Mouse (Mus musculus) adrenal gland, adult 18-20 months (tissue): Measurements from ENCODE around the gene Pex16. TPM values are rescaled to one million over a fixed set of nuclear protein-coding genes. Genes with fewer than 3 reads are reported as not detected.
"Not testable (repeated sequence)": the region's sequence is repeated elsewhere in the genome, so short reads cannot be mapped to it uniquely, and the experiment has no call there.

Source experiments
- DNase-seq, 2 experiments: peaks; one replicate each; pipeline ENCODE4 v3.0.0; 2021 to 2022; ENCODE audit warnings: low spot score in 2 of 2
- total RNA-seq, 2 experiments: library from RNA; stranded (reverse); gene quantifications; 1 replicate in 1 of 2; 2 replicates in 1 of 2; pipeline ENCODE4 v1.2.3; 2021

The Pex16 gene
- total RNA-seq, 2 experiments from 2014 or later = 90.6 to 183 TPM

DNA sequence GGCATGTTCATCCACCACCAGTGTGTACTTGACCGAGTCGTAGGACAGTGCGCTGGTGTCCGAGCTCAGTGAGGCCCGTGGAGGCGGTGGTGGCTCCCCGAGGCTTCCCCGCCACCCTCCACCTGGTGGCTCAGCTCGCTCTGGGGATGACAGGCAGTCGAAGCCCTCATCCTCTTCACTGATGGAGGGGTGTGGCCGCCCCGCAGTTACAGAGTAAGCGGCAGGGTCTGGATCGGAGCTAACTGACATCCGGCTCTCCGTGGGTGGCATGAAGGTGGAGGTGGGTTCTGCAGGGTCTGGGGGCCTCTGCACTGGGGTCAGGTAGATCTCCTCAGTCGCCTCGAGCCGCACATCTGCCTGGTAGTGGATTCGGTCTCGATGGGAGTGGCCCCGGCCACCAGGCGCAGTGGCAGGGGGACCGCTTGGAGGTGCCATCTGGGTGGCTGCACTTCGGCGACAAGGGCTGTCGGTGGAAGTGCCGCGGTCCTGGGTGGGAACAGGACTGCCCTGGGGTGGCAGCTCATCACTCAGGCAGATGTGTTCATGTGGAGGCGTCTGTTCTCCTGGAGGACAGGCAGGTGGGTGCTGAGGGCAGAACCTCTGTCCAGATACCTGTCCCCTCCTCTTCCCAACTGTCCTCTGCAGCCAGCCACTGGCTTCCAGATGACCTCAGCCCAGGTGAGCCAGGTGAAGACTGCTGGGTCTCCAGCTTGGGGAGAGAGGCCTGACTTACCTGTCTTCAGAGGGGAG is 12.5 kb downstream of the Pex16 start:
- DNase-seq = no peak

DNA sequence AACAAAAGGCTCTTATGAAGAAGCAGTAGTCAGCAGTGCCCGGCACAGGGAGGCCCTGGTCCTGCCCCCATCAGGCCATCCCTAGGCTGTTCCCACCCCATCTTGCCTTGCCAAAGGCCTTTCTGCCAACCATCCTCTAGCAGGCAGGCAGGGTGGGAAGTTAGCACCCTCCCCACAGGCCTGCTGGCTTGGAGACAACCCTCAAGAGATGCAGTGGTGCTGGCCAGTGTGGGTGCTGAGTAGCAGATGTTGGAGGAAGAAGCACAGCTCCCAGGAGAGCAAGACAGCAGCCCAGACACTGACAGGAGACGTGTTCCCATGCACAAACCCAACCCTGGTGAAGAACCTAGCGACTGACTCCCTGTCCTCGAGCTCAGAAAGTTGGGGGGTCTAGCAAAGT is 13.2 kb downstream of the Pex16 start:
- DNase-seq = no peak

- DNase-seq = no peak
Observed at GRCm38 (mm10) chr2:92388081-92388517, 13.6 kb downstream of the Pex16 start.

DNA sequence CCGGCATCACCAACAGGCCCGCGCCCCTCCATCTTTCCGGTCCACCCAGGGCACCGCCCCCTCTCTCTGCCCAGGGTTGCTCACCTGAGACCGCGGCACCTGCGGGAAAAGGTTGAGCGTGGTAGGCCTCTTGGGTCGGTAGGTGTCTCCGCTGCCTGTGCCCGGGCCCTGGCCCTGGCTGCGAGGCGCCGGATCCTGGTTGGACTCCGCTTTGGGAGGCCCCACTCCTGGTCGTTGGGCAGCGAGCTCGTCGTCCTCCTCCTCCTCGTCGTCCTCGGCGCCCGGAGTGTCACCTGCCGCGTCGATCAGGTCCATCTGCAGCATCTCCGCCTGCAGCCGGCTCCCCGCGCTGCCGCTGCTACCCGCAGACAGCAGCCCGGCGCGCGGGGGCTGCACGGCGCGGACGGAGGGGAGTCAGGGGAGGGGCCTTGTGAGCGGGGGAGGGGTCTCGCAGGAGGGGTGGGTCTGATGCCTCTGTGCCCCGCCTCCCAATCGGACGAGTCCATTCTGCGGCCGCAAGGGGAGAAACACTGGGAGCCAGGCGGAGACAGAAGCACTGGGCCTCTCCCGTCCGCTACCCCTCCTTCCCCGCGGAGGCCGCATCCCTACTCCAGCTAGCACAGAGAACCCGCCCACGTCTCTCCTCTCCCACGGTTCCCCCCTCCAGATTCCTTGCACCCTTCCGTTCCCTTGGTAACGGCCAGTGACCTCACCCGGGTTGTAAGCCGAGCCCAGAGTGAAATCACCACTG is 14.6 kb downstream of the Pex16 start:
- peak; percentile 64 to 73 for DNase-seq

DNA sequence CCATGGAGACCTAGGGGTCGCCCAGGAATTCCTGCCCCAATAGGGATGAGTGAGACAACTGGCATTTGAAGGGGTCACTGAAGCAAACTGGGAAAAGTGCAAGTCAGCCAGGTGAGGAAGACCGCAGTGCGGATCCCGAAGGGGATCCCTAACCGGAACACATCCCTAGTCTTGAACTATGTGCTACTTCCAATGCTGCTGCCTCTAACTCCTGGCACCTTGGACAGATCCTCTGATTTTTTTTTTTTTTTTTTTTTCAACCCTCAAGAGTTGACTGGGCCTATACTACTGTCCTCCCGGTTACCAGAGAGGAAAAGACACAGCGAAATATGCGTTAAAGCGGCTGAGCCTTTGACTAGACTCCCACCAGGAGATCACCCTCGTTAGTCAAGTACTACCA is 15.2 kb downstream of the Pex16 start:
- no peak for DNase-seq

DNA sequence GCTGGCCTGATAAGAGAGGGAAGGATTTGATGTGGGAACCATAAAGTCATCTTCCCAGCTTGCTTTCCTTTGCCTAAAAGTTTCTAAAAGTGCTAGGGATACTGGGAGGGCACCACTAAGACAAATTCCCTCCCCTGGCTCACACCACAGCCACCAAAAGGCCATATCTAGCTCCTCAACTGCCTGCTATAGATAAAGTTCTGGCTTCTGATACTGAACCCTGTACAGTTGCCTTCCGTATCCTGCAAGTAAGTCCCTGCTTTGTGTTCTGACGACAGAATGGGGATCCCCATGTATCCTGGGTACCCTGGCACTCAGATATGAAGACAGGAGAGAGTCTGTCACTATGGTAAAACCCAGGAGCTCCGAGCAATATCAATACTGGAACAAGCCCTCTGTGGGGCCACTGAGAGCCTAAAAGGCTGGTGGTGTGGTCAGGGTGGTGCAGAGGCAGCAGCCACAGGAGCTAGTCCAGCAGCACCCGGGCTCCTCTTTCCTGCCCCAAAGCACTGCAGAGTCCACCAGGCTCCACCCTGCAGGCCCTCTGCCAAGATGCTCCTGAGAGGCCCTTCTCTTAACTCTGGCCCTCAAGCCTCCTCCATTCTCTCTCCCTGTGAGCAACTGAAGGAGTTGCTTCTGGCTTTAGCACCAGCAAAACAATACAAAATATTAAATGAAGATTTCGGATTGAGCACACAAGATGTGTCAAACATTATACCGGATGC is 15.9 kb downstream of the Pex16 start:
- no peak for DNase-seq

- no peak for DNase-seq
Observed at GRCm38 (mm10) chr2:92391116-92391515, 16.6 kb downstream of the Pex16 start.

DNA sequence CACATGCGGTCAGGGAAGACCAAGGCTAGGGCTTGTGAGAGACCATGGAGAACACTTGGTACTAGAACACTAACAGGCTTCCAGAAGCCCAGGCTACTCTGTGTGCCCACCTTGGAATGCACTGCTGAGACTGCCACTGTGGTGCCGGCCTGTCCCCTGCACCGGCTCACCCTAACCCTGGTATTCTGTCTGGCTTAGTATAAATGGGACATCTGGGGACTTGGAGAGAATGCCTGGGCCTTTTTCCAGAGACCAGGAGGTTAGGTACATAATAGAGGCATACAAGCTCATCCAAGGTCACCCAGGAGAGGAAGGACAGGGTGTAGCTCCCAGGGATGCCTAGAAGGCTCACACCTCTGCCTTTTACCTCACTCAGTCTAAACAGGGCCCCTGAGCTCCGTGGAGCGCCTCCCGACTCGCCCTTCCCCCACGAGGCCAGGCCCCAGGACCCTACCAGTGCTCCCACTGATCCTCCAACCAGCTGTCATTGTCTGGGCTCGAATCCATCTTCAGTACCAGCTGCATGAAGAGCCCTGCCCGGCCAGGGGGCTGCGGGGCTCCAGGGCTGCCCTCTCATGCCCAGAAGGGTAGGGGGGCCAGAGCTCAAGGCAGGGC is 17.3 kb downstream of the Pex16 start:
- DNase-seq = no peak

- DNase-seq = no peak
Observed at GRCm38 (mm10) chr2:92392318-92393264, 18.1 kb downstream of the Pex16 start.

DNA sequence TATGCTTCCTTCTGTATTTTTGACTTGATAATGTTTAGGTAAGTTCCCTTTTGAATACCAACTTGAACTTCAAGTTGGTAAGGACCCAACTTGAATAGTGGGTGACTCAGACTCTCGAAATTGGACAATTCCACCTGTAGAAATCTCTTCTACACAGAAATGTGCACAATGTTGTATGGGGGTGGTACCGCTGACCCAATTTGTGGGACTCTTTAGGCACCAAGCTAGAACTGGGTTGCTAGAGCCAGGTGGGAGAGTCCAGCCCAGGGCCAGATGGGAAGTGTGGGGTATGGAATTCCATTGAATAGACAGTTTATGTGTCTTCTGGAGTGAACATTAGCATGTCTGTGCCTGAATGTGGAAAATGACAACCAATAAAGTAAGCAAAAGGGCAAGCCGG is 21.1 kb downstream of the Pex16 start:
- DNase-seq = no peak

DNA sequence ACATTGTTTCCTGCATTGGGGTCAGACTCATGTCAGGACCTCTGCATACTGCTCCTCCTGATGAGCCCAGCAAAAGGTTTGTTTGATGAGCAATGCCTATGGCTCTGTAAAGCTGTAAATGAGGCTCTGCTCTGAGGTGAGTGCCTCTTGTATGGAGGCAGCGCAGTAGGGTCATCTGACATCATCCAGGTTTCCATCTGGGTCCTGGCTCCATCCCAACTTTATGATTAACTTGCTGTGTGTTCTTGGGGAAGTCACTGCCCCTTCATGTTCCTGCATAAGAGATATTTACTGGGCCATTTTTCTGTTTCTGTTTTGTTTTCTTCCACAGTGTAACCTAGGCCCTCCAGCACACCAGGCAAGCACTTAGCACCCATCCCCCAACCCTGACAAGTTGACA is 23.0 kb downstream of the Pex16 start:
- DNase-seq = no peak

DNA sequence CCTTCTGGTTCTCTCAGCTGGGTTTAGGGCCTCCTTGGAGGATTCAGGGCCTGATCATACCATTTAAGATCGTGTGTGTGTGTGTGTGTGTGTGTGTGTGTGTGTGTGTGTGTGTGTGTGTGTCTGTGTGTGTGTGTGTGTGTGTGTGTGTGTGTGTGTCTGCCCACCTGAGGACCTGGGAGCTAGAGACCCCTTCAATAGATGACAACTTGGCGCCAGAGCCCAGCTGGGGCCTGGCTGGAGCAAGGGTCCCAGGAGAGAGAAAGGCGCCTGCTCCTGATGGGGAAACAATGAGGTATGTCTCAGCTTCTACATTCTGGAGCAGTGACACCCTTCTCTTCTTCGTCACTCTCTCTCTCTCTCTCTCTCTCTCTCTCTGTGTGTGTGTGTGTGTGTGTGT is 25.4 kb downstream of the Pex16 start:
- not testable (repeated sequence) for DNase-seq

GRCm38 (mm10) chr2:92400682-92401081 is 26.2 kb downstream of the Pex16 start:
- DNase-seq = no peak

DNA sequence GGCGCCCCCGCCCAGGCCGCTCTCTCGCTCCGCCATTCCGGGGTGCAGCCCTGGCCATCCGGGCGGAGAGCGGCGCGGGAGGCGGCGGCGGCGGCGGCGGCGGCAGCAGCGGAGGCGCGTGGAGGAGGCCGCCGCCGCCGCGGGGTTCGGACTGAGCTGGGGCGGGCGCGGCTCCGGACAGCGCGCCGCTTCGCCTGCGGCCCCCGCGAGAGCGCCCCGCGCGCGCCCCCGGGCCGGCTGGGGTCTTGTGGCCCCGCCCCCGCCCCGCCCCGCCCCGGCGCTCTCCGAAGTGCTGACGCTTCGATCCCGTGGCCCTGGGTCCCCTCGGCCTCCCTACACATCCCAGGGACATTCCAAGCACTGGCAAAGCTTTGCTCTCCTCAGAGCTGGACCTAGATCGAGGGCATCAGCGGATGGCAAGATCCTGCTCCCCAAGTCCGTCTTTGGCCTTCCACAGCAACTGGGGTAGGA is 26.6 kb downstream of the Pex16 start, which contains the start of gene Mapk8ip1:
Mapk8ip1 (minus strand) TSS at position 173 of the 471 bp plus-strand sequence.
- DNase-seq = no peak

DNA sequence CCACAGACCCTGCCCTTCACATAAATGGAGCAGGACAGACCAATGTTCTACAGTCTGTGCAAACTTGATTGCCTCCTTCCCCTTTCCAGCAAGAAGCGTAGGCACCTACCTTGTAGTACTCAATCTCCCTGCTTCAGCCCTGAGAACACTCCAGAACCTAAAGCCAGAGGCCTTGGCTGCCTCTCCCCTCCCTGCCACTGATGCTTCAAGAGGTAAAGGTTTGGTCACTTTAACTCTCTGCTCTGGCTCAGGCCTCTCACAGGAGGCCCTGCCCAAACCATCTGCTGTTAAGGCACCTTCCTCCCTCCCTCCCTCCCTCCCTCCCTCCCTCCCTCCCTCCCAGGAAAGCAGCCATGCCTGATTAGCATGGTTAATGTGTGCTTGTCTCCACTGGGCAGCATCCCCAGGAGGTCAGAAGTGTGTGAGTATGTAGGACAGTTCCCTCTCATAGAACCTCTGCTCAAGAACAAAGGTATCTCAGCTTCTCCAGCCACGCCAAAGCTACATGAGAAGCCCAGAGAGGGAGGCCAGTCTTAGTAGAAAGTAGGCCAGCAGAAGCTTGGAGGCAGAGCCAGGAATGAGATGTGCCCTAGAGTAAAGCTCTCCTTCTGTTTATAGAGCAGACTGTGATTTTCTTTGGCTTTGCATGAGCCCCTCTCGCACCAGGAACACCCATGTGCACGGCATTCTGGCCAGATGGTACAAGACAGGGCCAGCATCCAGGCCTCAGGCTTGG is 28.3 kb downstream of the Pex16 start:
- no peak for DNase-seq

- DNase-seq = no peak
Observed at GRCm38 (mm10) chr2:92403776-92404319, 29.4 kb downstream of the Pex16 start.

DNA sequence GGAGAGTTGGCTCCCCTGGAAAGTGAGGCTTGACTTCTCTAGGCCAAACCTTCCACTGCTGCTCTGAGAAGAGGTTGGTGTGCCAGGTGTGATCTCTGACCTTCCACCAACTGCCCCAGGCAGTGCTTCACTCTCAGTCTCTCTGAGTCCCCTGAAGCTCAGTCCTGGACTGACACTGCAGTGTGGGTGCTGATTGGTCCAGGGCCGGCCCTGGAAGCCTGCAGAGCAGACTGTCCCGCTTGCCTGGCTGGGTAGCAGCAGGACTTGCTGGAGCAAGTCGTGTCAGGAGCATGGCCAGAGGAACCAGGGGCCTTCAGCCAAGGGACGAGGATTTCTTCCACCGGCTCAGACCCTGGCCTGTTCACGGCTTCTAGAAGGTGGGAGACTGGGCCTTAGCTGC is 30.3 kb downstream of the Pex16 start:
- DNase-seq = no peak

DNA sequence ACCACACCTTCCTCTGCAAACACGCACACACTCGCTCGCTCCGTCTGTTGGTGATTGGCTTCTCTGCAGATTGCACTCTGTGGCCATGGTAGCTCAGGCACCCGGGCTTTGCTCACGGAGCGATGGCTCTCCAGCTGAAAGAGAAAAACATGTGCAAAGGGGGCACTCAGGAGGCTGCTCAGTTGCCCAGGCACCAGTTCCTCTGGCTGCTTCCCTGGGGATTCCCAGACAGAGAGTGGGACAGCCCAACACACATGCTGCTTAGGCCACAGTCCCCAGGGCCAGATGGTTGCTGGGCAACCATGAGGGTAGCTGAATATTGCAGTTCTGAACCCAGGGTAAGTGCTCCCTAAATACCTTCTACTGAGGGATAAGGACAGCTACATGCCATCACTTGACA is 31.2 kb downstream of the Pex16 start:
- DNase-seq = no peak
